Mouse (Mus musculus) bone marrow macrophage, adult 2 months (primary cell): ENCODE data around the gene Tcf12.

Source experiments
- CTCF ChIP-seq: IDR thresholded peaks from 2 replicates; pipeline ENCODE4 v1.5.1; 2012; ENCODE audit warnings: low read depth, mild to moderate bottlenecking, low read length, moderate library complexity
- POLR2A ChIP-seq: IDR thresholded peaks from 2 replicates; pipeline ENCODE4 v1.6.1; 2012; ENCODE audit warnings: mild to moderate bottlenecking, low read depth, low read length, borderline replicate concordance

- TF ChIP-seq POLR2A: no peak
- TF ChIP-seq CTCF: no peak
Measured at GRCm38 (mm10) chr9:72098056-72098455, 13.6 kb downstream of the Tcf12 start.
